Mouse (Mus musculus): ENCODE measurements at regions not wholly inside any gene's neighbourhood (a gene's known extent, or its start where the extent isn't known, plus 50 kb on each side); places are given as distances from the start of the nearest gene placed in this dataset.

DNA sequence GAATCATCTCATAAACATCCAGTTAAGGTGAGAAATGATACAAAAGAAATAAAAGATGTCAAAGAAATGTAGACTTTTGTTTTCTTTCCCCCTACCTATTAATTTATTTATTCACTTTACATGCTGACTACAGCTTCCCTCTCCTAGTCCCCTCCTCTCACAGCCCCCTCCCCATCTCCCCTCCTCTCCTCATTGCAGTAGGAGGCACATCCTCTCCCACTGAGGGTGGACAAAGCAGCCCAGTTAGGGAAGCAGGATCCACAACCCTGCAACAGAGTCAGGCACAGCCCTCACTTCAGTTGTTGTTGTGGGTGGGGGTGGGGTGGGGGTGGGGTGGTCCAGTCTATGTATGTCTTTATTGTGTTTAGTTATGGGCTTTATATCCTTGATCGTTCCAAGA lies 555.5 kb downstream of the Grin2a start:
- dilution Hi-C loops (cut with MboI; ENCODE audit: extremely low pct_ligation_motif_present, extremely low pct_unique_long_range_greater_than_20kb, low sequenced_read_pairs): no loop called here
- Histone ChIP-seq H3K4me3 (replicated peaks in 1 of 3; ENCODE audit: low read depth in 2 of 3, low read length in 2 of 3, poor library complexity in 1 of 3) (no peak overlapping the region), H3K79me2 (replicated peaks; ENCODE audit: control insufficient read depth, extremely low read depth, insufficient read depth, poor library complexity, severe bottlenecking) (no peaks in the 10 kb centered on the region), H3K4me1 (ENCODE audit: control insufficient read depth in 1 of 2, insufficient read depth in 2 of 2) (no peaks in the 10 kb centered on the region), H3K9ac (ENCODE audit: insufficient read depth, low read depth) (no peak overlapping the region), H3K27ac (ENCODE audit: insufficient read depth, low read depth) (no peak overlapping the region), H3K27me3 (replicated peaks) (no peaks in the 10 kb centered on the region), H3K9me3 (replicated peaks; ENCODE audit: low read length) (no peaks in the 10 kb centered on the region), H3K36me3 (replicated peaks in 1 of 2; ENCODE audit: control insufficient read depth in 1 of 2, insufficient read depth in 1 of 2, low read length in 1 of 2) (no peaks in the 10 kb centered on the region), H3K4me2 (ENCODE audit: insufficient read depth, low read depth, poor library complexity, severe bottlenecking) (no peak overlapping the region)
- no peak for DNase-seq (ENCODE audit: extremely low read depth)
- in situ Hi-C loops (cut with MboI; ENCODE audit: low pct_ligation_motif_present, low pct_unique_long_range_greater_than_20kb, low sequenced_read_pairs): no loop called here
- TF ChIP-seq MEF2A (IDR thresholded peaks at IDR 0.05; ENCODE audit: borderline replicate concordance, low read depth, low read length) (no peak), ETS1 (conservative IDR thresholded peaks at IDR 0.05; ENCODE audit: low read depth, low read length) (no peak), RCOR1 (conservative IDR thresholded peaks at IDR 0.05; ENCODE audit: low read depth, low read length) (no peak), USF2 (conservative IDR thresholded peaks at IDR 0.05; ENCODE audit: low read depth, low read length) (no peak), POLR2AphosphoS2 (IDR thresholded peaks at IDR 0.05; ENCODE audit: low read depth, low read length) (no peak), GABPA (IDR thresholded peaks at IDR 0.05; ENCODE audit: insufficient replicate concordance, low read depth, low read length) (no peak), KAT2A (IDR thresholded peaks at IDR 0.05; ENCODE audit: insufficient replicate concordance, low read length) (no peak), JUND (conservative IDR thresholded peaks at IDR 0.05; ENCODE audit: low read depth, low read length) (no peak), MAX (IDR thresholded peaks at IDR 0.05; ENCODE audit: low read length) (no peak), MAFK (IDR thresholded peaks at IDR 0.05; ENCODE audit: insufficient replicate concordance, low read length) (no peak), E2F4 (IDR thresholded peaks at IDR 0.05; ENCODE audit: insufficient replicate concordance, low read depth, low read length) (no peak)

DNA sequence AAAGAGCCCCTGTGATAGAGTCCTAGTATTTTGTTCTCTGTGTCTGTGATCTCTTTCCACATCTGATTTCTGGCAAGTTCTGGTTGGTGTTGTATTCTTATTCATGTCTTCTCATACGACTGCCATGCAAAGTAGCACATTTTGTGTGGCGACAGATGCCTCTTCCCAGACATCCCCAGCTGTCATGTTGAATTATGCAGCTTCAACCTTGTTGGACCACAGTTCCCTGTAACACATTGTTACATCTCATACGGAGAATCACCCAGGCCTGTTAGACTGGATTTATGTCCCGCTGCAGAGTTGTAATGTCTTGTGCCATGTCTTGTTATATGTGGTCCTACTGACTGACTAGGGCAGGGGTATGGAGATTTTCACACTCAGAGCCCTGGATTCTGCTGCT lies 543.3 kb downstream of the Grin2a start:
- H3K79me2 ChIP-seq (replicated peaks; ENCODE audit: control insufficient read depth, extremely low read depth, insufficient read depth, poor library complexity, severe bottlenecking): no peaks in the 10 kb centered on the region
- no peaks in the 10 kb centered on the region for H3K27me3 ChIP-seq (replicated peaks)
- H3K36me3 ChIP-seq (replicated peaks in 1 of 2; ENCODE audit: control insufficient read depth in 1 of 2, insufficient read depth in 1 of 2, low read length in 1 of 2): no peaks in the 10 kb centered on the region
- DNase-seq (ENCODE audit: extremely low read depth): no peak
- no peak overlapping the region for H3K4me3 ChIP-seq (replicated peaks in 1 of 3; ENCODE audit: low read depth in 2 of 3, low read length in 2 of 3, poor library complexity in 1 of 3)
- H3K4me1 ChIP-seq (ENCODE audit: control insufficient read depth in 1 of 2, insufficient read depth in 2 of 2): no peaks in the 10 kb centered on the region
- in situ Hi-C loops (cut with MboI; ENCODE audit: low pct_ligation_motif_present, low pct_unique_long_range_greater_than_20kb, low sequenced_read_pairs) (no loop called here), dilution Hi-C loops (cut with MboI; ENCODE audit: extremely low pct_ligation_motif_present, extremely low pct_unique_long_range_greater_than_20kb, low sequenced_read_pairs) (no loop called here)
- H3K4me2 ChIP-seq (ENCODE audit: insufficient read depth, low read depth, poor library complexity, severe bottlenecking): no peak overlapping the region
- no peak overlapping the region for H3K27ac ChIP-seq (ENCODE audit: insufficient read depth, low read depth)
- H3K9me3 ChIP-seq (replicated peaks; ENCODE audit: low read length): no peaks in the 10 kb centered on the region
- no peak overlapping the region for H3K9ac ChIP-seq (ENCODE audit: insufficient read depth, low read depth)
- no peak for TF ChIP-seq ELF1 (IDR thresholded peaks at IDR 0.05; ENCODE audit: low read depth, low read length)
- TF ChIP-seq E2F4 (IDR thresholded peaks at IDR 0.05; ENCODE audit: insufficient replicate concordance, low read depth, low read length): no peak
- no peak for TF ChIP-seq POLR2AphosphoS2 (IDR thresholded peaks at IDR 0.05; ENCODE audit: low read depth, low read length)
- no peak for TF ChIP-seq RCOR1 (conservative IDR thresholded peaks at IDR 0.05; ENCODE audit: low read depth, low read length)
- no peak for TF ChIP-seq PAX5 (IDR thresholded peaks at IDR 0.05; ENCODE audit: low read length)
- no peak for TF ChIP-seq MXI1 (IDR thresholded peaks at IDR 0.05; ENCODE audit: low read depth, low read length)
- TF ChIP-seq MAFK (IDR thresholded peaks at IDR 0.05; ENCODE audit: insufficient replicate concordance, low read length): no peak
- no peak for TF ChIP-seq USF1 (IDR thresholded peaks at IDR 0.05; ENCODE audit: low read depth, low read length)
- TF ChIP-seq NRF1 (IDR thresholded peaks at IDR 0.05; ENCODE audit: low read depth, low read length): no peak

All from CH12.LX (cell line).